Mouse (Mus musculus) ES-E14 (cell line): ENCODE results near the gene Rapgef3.

ENCODE experiments used
- ZC3H11A ChIP-seq: IDR thresholded peaks from 2 replicates; pipeline ENCODE4 v1.6.1; 2012; ENCODE audit warnings: low read depth, mild to moderate bottlenecking, inconsistent platforms, low read length, borderline replicate concordance
- ZNF384 ChIP-seq: IDR thresholded peaks from 2 replicates; pipeline ENCODE4 v1.6.1; 2012; ENCODE audit warnings: low read depth, low read length, inconsistent platforms

GRCm38 (mm10) chr15:97760006-97760405, 7.8 kb downstream of the Rapgef3 start:
- no peak for TF ChIP-seq ZNF384
- TF ChIP-seq ZC3H11A, result no peak
